Mouse (Mus musculus): ENCODE measurements around the gene Gm38392. TPM values are rescaled to one million over a fixed set of nuclear protein-coding genes. Genes with fewer than 3 reads are reported as not detected.
A peak's percentile ranks its signal among the peaks of the same experiment; 100 is the strongest.

The Gm38392 gene
- polyA plus RNA-seq, 1 experiment from 2014 or later, result not detected

DNA sequence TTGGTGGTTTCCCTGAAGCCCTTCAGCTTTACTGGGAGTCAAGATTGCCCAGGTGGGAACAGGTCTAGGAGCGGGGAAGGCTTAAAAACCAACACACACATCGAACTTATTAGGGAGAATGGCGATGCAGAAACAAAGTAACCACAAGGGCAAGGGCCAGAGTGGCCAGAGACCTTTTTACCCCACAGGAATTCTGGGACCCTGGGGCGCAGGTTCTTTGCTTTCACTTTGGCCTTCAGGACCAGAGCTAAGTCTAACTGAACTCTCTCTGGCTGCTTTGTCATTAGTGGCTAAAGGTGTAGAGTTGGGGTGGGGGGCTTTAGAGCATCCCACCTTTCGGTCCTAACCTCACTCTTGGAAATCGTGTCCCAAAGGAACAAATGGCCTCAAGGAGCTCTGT is 70.9 kb downstream of the Gm38392 start:
- Histone ChIP-seq H3K36me3 (peaks cover 3% of the 10 kb centered on the region; the same call in 1 of the 2 replicates), H3K9me3 (no peaks in the 10 kb centered on the region), H3K4me3 (peak overlapping the region; percentile 50; the same call in 1 of the 2 replicates), H3K27me3 (ENCODE audit: insufficient read depth, poor library complexity, severe bottlenecking) (peaks cover 100% of the 10 kb centered on the region), H3K4me1 (replicated peaks) (peaks cover 34% of the 10 kb centered on the region), H3K27ac (no peak overlapping the region; the same call in 1 of the 2 replicates)
- under 1% methylated on average over 6 of the region's 6 CpGs for WGBS
- DNase-seq (ENCODE audit: low spot score), result no peak

DNA sequence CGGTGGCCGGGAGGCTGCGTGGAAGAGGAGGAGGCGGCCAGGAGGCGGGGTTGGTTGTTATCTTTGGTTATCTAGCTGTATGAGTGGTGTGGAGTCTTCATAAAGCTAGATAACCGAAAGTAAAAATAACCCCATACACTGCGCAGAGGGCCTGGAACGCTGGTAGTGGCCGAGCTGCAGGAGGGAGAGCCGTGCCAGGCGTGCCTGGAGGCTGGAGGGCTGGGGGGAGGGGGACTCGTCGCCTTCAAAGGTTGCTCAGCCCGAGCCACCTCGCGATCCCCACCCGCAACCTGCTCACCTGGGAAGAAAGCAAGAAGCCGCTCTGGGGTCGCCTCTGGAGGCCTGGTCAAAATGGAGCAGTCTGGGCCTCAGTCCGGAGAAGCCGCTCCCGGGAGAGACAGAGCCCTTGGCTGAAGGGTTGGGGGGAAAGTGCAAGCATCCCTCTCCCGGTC is 71.4 kb downstream of the Gm38392 start:
- Histone ChIP-seq H3K27ac (peak overlapping the region; percentile 66; the same call in 1 of the 2 replicates), H3K27me3 (ENCODE audit: insufficient read depth, poor library complexity, severe bottlenecking) (peaks cover 100% of the 10 kb centered on the region), H3K4me3 (peak overlapping the region; percentile 50), H3K36me3 (peaks cover 3% of the 10 kb centered on the region; the same call in 1 of the 2 replicates), H3K9me3 (no peaks in the 10 kb centered on the region), H3K4me1 (replicated peaks) (peaks cover 29% of the 10 kb centered on the region)
- 1% methylated on average over 23 of the region's 23 CpGs for whole genome bisulfite sequencing
- no peak for DNase-seq (ENCODE audit: low spot score)

DNA sequence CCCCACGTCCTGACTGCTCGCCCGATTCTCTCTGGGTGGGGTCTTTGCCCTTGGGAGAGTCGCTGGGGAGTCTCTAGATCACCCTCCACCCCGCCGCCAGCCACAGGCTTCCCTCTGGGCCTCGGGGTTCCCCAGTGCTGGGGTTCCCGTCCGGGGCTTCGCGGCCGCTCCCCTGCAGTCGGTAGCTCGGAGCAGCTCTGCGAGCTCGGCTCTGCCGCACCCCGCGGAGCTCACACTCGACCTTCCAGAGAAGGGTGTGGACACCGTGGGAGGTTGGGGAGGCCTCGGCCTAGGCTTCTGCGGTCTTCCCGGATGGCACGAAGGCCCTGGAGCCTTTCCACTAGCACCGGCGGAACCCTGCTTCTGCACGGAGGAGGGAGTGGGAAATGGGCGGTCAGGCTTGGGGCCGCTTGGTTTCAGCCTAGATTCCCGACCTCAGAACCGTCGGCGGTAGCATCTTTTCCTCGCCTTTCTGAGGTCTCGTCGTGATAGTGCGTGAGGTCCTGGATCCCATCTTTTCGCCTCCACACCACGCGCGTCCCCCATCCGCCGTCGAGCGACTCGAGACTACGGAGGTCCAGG is 71.9 kb downstream of the Gm38392 start:
- Histone ChIP-seq H3K4me1 (replicated peaks) (peaks cover 29% of the 10 kb centered on the region), H3K4me3 (peak overlapping the region; percentile 50)
- no peak for DNase-seq (ENCODE audit: low spot score)

DNA sequence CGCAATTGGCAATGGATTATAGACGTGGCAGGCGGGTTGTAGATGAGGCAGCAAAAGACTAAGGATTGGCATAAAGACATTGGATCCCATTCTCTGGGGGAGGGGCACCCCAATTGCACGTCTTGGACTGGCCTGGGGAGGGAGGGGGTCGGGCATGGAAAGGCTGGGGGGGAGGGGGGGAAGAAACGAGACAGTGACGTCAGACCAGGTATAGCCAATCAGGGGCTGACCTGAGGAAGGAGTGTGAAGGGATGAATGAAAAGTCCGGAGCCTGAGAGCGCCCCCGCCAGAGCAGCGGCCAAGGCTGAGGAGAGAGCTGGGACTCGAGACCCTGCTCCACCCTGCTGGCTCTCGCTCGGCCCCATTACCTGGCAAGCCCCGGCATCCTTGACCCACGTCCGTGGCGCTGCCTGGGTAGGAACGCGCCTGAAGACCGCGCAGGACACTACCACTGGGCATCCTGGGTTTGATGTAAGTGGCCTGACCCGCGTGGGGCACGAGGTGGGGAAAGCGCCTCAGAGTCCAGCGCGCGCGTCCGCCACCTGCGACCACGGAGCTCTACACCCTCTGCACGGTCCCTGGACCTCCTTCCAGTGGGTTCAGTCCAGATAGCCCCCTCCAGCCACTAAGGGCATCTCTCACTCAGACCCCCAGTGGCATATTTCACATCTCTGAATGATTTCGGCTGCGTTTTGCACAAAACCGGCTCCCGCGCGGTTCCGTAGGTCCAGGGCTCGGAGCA is 72.6 kb downstream of the Gm38392 start:
- H3K9me3 ChIP-seq, result no peaks in the 10 kb centered on the region
- WGBS, result 2% methylated on average over 42 of the region's 42 CpGs
- peak; percentile 50 for DNase-seq (ENCODE audit: low spot score)
- peak overlapping the region; percentile 50 for H3K4me3 ChIP-seq
- peaks cover 100% of the 10 kb centered on the region for H3K27me3 ChIP-seq (ENCODE audit: insufficient read depth, poor library complexity, severe bottlenecking)
- H3K4me1 ChIP-seq (replicated peaks), result peaks cover 35% of the 10 kb centered on the region
- peak overlapping the region; percentile 66 for H3K27ac ChIP-seq
- peaks cover 3% of the 10 kb centered on the region; the same call in 1 of the 2 replicates for H3K36me3 ChIP-seq

More for the DNA sequence above, 71.9 kb downstream of the Gm38392 start:
- no peaks in the 10 kb centered on the region for H3K9me3 ChIP-seq
- H3K27ac ChIP-seq, result peak overlapping the region; percentile 66
- WGBS, result under 1% methylated on average over 48 of the region's 48 CpGs
- peaks cover 3% of the 10 kb centered on the region; the same call in 1 of the 2 replicates for H3K36me3 ChIP-seq
- H3K27me3 ChIP-seq (ENCODE audit: insufficient read depth, poor library complexity, severe bottlenecking), result peaks cover 100% of the 10 kb centered on the region

DNA sequence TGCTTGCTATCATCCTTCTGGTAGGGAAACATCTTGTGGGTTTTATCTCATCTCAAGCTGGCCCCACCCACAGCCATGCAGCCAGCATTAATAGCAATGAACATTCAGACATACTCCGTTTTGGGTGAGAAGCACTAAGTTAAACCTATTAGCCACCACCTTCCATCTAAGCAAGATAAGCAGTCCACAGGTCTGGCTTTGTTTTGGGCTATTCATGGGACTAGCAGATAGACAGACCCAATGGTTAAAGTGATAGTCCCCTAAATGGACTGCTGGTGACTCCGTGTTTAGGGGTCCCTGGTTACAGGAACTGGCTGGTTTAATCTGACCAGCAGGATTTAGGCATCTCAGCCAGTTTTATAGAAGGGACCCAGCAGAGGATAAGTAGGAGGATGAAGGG is 74.0 kb downstream of the Gm38392 start:
- DNase-seq (ENCODE audit: low spot score), result no peak
- H3K4me1 ChIP-seq (replicated peaks), result peaks cover 43% of the 10 kb centered on the region
- H3K27ac ChIP-seq, result no peak overlapping the region
- H3K9me3 ChIP-seq, result no peaks in the 10 kb centered on the region
- H3K4me3 ChIP-seq, result peak overlapping the region; percentile 50; the same call in 1 of the 2 replicates
- 8% methylated on average over 2 of the region's 2 CpGs for WGBS
- H3K36me3 ChIP-seq, result peaks cover 3% of the 10 kb centered on the region; the same call in 1 of the 2 replicates
- peaks cover 100% of the 10 kb centered on the region for H3K27me3 ChIP-seq (ENCODE audit: insufficient read depth, poor library complexity, severe bottlenecking)

DNA sequence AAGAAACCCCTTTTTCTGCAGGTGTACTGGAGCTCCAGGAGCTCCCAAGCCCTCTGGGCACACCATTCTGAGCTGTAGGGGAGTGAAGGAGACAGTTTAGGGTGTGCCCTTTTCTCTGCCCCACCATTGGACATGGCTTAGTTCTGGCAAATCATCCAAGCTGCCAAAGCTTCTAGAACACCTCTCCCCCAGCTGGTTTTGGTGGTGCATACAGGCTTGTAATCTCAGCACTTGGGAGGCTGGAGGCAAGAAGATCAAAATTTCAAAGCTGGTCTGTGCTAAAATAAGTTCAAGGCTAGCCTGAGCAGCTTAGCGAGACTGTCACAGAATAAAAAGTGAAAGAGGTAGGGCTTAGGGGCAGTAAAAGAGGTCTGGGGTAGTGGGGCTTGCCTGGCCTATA is 74.7 kb downstream of the Gm38392 start:
- H3K27ac ChIP-seq, result no peak overlapping the region
- peaks cover 100% of the 10 kb centered on the region for H3K27me3 ChIP-seq (ENCODE audit: insufficient read depth, poor library complexity, severe bottlenecking)
- WGBS, result 17% methylated on average over 1 of the region's 1 CpGs
- H3K9me3 ChIP-seq, result no peaks in the 10 kb centered on the region
- peaks cover 49% of the 10 kb centered on the region for H3K4me1 ChIP-seq (replicated peaks)
- H3K36me3 ChIP-seq, result peaks cover 3% of the 10 kb centered on the region; the same call in 1 of the 2 replicates
- DNase-seq (ENCODE audit: low spot score), result no peak
- H3K4me3 ChIP-seq, result peak overlapping the region; percentile 48; the same call in 1 of the 2 replicates

DNA sequence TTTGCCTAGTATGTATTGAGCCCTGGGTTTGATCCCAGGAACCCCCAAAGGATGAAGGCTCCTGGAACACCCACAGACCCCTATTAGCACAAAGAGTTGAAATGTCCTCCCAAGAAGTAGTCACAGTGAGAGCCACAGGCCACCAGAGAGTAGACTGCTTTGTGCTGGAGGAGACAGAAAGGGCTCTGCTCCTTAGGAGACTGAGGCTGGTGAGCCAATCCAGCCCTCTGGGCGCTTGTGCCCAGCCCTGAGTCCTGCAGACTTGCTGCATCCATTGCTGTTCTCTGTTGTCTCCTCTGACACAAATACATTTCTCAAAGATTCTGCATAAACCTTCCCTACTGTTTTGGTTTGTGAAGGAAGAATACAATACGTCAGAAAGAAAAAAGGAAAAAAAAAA is 76.1 kb downstream of the Gm38392 start:
- 10% methylated on average over 2 of the region's 2 CpGs for WGBS
- H3K27ac ChIP-seq, result no peak overlapping the region; the same call in 1 of the 2 replicates
- peaks cover 57% of the 10 kb centered on the region for H3K4me1 ChIP-seq (replicated peaks)

DNA sequence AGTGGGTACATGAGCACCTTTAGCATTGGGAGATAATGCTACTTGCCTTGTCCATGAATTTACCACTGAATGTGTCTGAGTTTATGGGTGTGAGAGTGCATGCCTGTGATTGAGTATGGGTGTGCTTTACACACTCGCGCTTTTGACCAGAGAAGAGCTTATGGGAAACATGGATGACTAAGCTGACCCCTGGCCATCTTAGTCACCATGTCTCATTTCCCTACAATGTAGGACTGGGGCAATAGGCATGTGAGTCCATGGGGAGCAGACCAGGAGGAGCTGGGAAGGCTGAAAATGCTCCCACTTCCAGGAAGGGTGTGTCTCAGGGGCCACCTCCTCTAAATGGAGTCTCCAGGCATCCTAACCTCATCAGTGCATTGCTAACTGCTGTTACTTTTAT is 76.9 kb downstream of the Gm38392 start:
- Histone ChIP-seq H3K9me3 (no peaks in the 10 kb centered on the region), H3K27ac (no peak overlapping the region; the same call in 1 of the 2 replicates), H3K4me1 (replicated peaks) (peaks cover 57% of the 10 kb centered on the region), H3K4me3 (peak overlapping the region; percentile 48; the same call in 1 of the 2 replicates), H3K27me3 (ENCODE audit: insufficient read depth, poor library complexity, severe bottlenecking) (peaks cover 100% of the 10 kb centered on the region), H3K36me3 (peaks cover 3% of the 10 kb centered on the region; the same call in 1 of the 2 replicates)
- DNase-seq (ENCODE audit: low spot score), result no peak
- WGBS, result 17% methylated on average over 2 of the region's 2 CpGs

More for the DNA sequence above, 76.1 kb downstream of the Gm38392 start:
- H3K36me3 ChIP-seq, result peaks cover 3% of the 10 kb centered on the region; the same call in 1 of the 2 replicates
- H3K9me3 ChIP-seq, result no peaks in the 10 kb centered on the region
- DNase-seq (ENCODE audit: low spot score), result no peak
- H3K27me3 ChIP-seq (ENCODE audit: insufficient read depth, poor library complexity, severe bottlenecking), result peaks cover 100% of the 10 kb centered on the region
- H3K4me3 ChIP-seq, result peak overlapping the region; percentile 48; the same call in 1 of the 2 replicates

DNA sequence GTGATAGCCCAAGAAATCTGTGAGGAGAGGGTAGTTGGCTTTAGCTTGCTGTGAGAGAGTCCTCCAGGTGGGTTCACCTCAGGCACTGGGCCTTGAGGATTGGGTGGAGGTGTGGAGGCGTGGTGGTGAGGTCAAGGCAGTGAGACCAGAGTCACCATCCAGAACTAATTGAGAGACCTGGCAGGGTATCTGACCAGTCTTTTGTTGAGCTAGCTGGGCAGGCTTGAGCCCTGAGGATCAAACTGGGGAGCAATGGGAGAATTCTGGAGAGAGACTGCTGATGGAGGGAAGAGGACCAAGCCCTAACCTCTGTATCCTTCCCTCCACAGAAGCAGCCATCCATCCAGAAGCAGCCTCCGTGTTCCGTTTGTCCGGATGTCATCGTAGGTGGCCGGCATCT is 77.7 kb downstream of the Gm38392 start:
- Histone ChIP-seq H3K27me3 (ENCODE audit: insufficient read depth, poor library complexity, severe bottlenecking) (peaks cover 100% of the 10 kb centered on the region), H3K4me1 (replicated peaks) (peaks cover 57% of the 10 kb centered on the region), H3K36me3 (no peaks in the 10 kb centered on the region; the same call in 1 of the 2 replicates), H3K27ac (peak overlapping the region; percentile 86; the same call in 1 of the 2 replicates), H3K4me3 (peak overlapping the region; percentile 48; the same call in 1 of the 2 replicates), H3K9me3 (no peaks in the 10 kb centered on the region)
- WGBS, result 4% methylated on average over 6 of the region's 6 CpGs
- DNase-seq (ENCODE audit: low spot score), result no peak

DNA sequence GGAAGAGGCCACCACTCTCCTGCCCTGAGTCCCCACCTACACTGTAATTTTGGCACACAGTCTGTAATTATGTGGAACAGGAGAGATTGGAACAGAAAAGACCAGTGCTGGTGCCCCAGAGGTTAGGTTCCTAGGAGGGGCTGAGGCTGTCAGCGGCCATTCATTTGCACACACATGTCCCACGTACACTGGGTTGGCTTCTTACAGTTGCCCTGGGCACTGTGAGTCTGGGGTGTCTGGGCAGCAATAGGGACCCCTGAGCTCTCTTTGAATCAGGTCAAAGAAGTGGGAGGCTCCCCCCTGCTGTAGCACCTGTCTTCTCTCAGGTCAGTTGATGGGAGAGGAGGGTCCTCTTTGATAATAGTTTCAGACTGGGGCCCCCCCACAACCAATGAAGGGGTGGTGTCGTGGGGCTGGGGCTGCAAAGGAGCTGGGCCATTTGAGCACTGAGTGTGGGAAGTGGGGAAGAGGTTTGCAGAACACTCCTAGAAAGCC is 78.7 kb downstream of the Gm38392 start:
- H3K4me1 ChIP-seq (replicated peaks), result peaks cover 61% of the 10 kb centered on the region
- H3K36me3 ChIP-seq, result no peaks in the 10 kb centered on the region
- peaks cover 100% of the 10 kb centered on the region for H3K27me3 ChIP-seq (ENCODE audit: insufficient read depth, poor library complexity, severe bottlenecking)
- WGBS, result 4% methylated on average over 3 of the region's 3 CpGs
- no peak for DNase-seq (ENCODE audit: low spot score)
- H3K4me3 ChIP-seq, result peak overlapping the region; percentile 48
- H3K9me3 ChIP-seq, result no peaks in the 10 kb centered on the region
- peak overlapping the region; percentile 86; the same call in 1 of the 2 replicates for H3K27ac ChIP-seq

DNA sequence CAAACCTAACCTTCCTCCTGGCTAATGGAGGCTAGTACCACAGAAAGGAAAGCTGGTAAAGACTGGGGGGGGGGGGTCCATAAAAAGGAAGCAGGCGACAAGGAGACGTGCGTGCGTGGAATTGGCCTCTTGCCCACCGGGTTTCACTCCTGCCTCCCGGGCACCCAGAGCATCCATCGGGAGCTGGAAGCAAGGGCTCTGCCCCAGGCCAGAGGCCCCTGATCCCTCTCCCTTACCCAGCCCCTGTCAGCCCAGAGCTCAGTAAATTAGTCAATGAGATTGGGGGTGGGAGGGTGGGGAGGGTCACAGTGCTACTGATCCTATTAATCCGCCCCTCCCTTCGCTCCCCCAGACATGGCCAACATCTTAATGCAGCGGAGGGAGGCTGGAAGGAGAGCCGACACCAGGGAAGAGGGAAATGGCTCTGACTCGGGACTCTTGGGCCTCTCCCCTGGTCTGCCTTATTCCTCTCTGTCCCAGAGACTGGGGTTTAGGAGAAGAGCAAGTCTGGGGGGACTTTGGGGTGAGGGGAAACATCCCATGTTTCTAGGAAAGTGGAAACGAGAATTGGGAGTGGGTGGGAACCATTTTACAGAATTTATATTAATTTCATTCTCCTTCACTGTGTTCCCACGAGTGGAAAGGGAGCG is 79.4 kb downstream of the Gm38392 start:
- peaks cover 100% of the 10 kb centered on the region for H3K27me3 ChIP-seq (ENCODE audit: insufficient read depth, poor library complexity, severe bottlenecking)
- H3K4me1 ChIP-seq (replicated peaks), result peaks cover 67% of the 10 kb centered on the region
- peak; percentile 29 for DNase-seq (ENCODE audit: low spot score)

DNA sequence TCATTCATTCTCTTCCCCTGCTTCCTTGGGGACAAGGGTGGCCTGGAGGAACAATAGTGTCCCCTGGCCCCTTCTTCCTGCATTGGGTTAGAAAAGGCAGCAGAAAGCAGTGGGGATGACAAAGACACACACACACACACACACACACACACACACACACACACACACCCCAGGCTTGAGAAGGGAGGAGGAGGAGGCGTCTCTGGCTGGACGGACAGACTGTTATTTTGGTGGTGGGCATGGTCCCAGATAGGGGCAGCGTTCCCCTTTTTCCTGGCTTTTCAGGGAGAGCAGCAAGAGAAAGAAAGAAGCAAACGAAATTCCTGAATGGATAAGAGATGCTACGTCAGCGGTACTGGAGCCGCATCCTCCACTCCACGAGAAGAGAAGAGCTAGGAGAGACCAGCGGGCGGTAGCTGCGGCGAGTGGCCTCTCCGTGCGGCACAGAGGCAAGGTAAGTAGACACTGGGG is 80.1 kb downstream of the Gm38392 start:
- peak overlapping the region; percentile 48 for H3K4me3 ChIP-seq
- H3K9me3 ChIP-seq, result no peaks in the 10 kb centered on the region
- H3K36me3 ChIP-seq, result no peaks in the 10 kb centered on the region
- H3K4me1 ChIP-seq (replicated peaks), result peaks cover 68% of the 10 kb centered on the region
- WGBS, result under 1% methylated on average over 14 of the region's 14 CpGs
- peak overlapping the region; percentile 86 for H3K27ac ChIP-seq
- peak; percentile 47 for DNase-seq (ENCODE audit: low spot score)
- H3K27me3 ChIP-seq (ENCODE audit: insufficient read depth, poor library complexity, severe bottlenecking), result peaks cover 100% of the 10 kb centered on the region

More for the DNA sequence above, 79.4 kb downstream of the Gm38392 start:
- peak overlapping the region; percentile 86 for H3K27ac ChIP-seq
- no peaks in the 10 kb centered on the region for H3K36me3 ChIP-seq
- 1% methylated on average over 15 of the region's 15 CpGs for WGBS
- H3K4me3 ChIP-seq, result peak overlapping the region; percentile 48
- no peaks in the 10 kb centered on the region for H3K9me3 ChIP-seq
